Mouse (Mus musculus): Measurements from ENCODE around the gene Pawr.
"Not testable (repeated sequence)": the region's sequence is repeated elsewhere in the genome, so short reads cannot be mapped to it uniquely, and the experiment has no call there.

The Pawr gene

DNA sequence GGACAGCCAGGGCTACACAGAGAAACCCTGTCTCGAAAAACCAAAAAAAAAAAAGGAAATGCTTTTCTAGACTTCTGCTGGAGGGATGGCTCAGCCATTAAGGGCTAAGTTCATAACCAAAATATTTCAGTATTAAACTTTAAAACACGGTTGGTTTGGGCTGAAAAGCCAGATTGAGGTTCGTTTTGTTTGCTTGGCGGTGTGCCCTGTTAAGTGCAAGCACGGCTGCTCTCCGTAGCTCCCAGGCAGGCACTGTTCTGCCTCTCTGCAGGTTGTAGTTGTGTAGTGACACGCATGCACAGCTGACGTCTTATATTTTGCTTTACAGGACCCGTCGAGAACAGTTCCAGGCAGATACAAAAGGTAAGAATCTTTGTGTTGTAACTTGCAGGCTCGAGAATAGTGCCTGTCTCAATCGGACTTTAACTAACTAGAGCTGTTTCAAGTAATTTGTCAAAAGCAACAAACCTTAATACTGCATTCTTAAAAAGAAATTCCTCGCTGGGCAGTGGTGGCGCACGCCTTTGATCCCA is 59.5 kb downstream of the Pawr start:
- no peak for DNase-seq (ENCODE audit: low spot score)

DNA sequence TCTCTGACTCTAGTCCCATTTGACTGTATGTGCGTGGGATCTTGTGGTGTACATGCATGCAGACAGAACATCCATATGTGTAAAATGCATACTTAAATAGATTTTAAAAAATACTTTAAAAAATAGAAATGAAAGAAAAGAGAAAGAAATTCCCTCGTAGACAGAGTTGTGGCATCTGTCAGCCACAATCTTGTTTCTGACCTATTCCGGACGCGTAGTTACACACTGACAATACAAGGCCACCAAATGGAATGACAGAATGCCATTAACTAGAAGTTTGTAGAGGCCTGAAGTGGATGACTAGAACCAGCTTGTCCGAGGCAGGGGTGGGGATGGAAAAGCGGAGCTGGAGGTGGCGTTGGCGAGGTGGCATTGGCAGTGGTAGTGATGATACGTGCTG is 60.2 kb downstream of the Pawr start:
- DNase-seq (ENCODE audit: low spot score): no peak

DNA sequence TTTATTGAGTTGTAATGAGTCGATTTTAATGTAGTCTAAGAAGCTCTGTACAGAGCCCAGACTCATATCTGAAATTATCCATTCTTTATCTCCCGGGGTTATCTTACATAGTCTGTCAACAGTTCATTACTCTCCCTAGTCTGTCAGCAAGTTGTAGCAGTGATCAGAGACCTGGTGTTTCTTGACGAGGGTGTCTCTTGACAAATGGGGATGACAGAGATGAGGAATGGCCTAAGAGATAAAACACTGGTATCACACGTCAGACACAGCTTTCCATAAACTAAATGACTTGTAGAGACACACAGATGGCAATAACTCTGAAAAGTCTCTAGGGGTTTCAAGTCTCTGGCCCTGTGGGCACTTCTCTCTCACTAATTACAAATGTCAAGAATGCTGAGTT is 62.4 kb downstream of the Pawr start:
- no peak for DNase-seq (ENCODE audit: low spot score)

DNA sequence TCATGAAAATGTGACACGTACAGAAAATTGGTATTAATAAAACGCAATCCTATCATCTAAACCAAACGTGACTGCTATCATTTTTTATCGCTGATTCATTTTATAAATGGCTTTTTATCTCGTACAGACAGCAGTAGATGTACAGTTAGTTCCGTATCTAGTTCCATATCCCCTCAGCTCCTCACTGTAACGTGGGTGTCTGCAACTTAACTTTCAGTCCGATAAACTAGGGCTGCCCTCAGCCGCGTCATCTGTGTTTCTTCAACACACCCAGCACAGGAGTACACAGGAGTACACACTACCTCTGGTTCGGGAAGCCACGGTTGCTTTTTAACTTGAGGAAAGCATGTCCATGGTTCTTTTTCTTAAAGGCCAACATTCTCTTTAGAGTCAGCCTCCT is 63.3 kb downstream of the Pawr start:
- no peak for DNase-seq (ENCODE audit: low spot score)

DNA sequence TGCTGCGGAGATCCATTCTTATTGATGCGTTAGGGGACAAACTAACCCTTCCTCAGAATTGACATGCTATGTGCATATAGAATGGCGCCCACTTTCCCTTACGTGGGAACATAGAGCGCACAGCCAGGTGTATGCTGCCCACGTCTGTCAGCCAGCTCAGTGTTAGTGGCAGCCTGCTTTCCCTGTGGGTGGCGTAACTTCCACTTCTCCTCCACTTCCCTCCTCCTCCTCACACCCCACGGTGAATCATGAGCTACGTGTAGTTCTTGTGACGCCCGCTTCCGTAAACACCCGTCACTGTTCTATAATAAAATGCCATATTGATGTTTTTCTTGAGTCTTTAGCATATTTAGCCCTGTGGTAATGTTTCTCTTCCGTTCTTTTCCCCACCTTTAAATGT is 63.7 kb downstream of the Pawr start:
- no peak for DNase-seq (ENCODE audit: low spot score)

DNA sequence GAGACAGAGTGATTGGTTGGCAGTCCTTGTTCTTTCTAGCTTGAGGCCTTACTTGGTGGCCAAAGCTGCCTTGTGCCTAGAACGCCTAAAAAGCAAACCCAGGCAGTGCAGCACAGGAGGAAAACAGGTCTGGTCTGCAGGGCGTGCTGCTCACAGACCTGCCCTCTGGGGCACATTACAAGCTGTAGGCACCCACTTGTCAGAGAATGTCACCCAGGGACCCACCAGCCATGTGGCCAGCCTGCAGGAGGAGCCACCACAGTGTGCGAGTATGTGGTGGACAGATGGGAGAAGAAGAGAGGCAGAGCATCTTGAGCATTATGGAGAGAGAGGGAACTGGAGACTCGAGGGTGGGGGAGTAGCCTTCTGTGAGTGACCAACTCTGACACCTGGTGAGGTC is 70.8 kb downstream of the Pawr start:
- DNase-seq (ENCODE audit: low spot score): no peak

DNA sequence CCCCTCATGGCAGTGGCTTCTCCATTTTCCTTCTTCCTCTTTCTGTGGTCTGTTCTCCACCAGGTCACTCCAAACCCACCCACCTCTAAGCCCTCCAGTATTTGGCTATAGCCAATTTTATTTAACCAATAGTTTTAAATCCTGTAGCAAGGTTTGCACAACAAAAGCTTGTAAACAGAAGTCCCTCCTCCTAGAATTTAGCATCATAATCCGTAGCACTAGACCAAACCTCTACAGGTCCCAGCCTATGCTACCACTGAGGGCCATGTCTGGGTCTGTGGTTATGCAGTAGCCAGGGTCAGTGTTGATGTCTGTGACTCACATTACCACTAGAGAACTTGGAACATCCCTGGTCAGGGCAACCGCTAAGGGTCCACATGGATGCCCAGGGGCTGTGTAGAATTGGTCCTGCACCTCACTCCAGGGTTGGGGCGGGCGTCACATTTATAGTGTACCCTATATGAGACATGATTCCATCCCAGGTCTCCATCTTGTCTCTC is 71.5 kb downstream of the Pawr start:
- DNase-seq (ENCODE audit: low spot score): no peak

DNA sequence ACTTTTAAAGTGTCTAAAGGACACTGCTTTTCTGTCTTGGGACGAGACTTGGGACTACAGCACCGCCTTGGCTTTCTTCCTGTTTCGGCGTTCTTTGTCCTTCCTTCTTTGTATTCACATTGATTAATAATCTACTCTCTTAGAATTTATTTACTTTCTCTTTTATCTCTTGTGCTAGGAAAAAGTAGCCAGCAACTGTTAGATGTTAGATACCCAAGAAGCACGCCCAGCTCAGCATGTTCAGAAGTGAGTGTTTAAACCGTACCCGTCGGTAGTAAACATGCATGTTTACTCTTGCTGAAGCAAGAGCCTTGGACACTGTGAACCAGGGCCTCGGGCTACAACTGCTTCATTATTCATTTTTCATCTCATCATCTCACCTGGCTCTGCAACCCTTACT is 72.2 kb downstream of the Pawr start:
- no peak for DNase-seq (ENCODE audit: low spot score)

DNA sequence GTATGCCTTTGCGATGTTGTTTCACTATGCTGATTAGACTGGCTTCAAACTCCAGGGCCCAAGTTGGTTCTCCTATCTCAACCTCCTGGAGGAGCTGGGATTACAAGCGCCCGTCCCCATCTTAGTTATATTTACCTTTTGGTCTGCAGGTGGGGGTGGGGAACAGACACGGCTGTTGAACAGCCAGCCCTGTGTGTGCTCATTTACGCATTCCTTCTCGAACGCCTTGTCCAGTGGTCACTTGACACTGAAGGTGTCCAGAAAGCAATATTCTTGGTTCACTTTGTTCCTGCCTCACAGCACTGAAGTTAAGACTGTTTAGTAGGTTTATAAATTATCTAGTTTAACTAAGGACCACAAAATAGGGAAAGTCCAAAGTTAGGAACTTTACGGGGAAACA is 73.2 kb downstream of the Pawr start:
- no peak for DNase-seq (ENCODE audit: low spot score)

DNA sequence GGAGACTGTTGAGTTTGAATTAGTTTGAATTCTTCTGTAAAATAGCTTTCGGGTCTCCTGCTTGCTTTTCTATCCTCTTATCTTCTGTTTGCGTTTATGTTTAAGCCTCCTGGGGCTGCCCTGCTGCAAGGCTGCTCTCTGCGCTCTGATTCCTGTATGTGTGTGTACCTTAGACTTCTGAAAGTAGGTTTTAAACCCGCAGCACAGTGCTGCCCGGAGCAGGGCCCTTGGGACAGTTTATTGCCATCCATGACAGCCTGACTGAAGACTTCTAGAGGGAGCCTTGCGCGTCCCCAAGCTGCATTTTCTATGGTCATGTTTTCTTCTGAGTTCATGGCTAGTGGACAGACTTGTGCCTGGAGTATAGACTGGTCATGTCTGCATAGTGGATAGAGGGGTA is 74.0 kb downstream of the Pawr start:
- no peak for DNase-seq (ENCODE audit: low spot score)

DNA sequence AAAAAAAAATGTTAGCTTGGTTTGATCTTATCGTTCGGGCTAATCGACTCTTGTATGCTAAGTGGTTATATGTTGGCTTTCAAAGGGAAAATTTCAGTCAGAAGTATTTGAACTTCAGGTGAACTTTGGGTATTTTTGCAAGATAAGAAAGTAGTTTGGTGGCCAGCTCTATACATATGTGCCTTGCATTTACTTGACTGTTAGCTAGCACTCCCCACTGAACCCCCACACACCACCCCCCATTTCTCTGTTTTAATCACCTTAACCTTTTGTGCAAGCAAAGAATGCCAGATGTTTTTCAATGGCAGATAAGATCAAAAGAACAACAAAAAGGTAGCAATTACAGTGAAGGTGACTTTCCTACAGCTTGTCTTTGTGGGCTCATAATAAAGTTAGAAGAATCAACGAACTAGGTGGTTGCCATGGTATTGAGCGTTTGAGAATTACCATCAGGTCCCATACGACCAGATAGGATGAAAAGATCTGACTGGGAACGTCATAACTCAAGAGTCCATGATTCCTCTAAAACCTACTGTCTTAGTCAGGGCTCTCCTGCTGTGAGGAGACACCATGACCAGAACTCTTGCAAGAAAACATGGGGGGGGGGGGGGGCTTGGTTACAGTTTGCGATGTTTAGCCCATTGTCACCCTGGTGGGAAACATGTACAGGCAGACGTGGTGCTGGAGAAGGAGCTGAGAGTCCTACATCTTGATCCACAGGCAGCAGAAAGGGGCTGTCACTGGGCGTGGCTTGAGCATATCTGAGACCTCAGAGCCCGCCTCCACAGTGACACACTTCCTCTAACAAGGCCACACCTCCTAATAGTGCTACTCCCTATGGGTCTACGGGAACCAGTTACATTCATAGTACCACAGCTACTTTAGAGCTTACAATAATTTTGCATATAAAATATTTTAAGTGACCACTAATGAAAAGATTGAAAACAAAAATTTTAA is 75.2 kb downstream of the Pawr start:
- DNase-seq (ENCODE audit: low spot score): no peak

DNA sequence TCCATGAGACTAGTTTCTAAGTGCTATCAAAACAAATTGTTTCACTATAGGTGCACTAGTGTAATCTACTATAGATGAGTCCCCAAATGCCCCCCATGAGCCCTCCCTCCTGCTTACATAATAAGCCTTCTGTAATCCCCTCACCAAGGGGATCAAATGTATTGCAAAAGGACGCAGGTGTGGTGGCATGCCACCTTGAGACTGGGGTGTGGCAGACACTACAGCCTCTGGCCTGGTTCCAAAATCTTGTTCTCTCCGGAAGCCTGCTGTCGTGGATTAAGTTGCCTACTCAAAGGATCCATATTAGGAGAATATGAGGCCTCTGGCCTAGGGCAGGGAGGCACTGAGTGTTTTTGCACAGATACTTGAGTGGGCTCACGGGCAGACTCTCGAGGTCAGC is 76.1 kb downstream of the Pawr start:
- DNase-seq (ENCODE audit: low spot score): no peak

DNA sequence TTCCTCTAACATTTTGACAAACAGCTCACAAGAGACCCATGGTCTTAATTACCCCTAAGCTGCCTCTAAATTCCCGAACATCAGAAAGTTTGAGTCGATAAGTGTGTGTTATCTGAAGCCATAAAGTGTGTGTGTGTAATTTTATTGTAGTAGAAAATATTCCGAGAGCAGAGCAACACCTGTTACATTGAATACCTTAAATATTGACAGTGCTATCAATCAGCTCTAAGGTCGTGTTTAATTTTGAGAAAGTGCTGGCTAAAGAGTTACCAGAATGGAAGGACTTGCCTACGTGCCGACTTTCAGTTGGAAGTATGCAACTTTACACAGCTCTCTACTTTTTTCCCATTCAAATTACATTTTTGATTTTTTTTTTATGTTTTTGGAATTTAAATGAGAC is 76.5 kb downstream of the Pawr start:
- DNase-seq (ENCODE audit: low spot score): no peak

DNA sequence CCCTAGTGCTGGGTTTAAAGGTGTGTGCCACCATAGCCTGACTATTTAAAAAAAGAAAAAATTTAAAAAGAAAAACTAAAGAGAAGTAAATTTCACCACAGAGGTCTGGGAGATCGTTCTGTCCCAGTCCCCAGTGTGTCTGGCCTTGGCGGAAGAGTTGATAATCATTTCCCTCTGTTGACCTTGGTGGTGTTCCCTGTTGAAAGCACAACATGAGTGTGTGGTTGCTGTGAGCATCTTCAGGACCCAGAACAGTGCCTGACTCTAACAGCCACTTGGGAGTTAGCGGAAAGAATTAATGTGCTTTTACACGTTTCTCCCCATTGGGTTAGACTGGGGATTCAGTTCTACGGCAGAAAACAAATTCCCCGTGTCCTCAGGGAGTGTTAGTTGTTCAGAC is 77.1 kb downstream of the Pawr start:
- DNase-seq (ENCODE audit: low spot score): no peak

DNA sequence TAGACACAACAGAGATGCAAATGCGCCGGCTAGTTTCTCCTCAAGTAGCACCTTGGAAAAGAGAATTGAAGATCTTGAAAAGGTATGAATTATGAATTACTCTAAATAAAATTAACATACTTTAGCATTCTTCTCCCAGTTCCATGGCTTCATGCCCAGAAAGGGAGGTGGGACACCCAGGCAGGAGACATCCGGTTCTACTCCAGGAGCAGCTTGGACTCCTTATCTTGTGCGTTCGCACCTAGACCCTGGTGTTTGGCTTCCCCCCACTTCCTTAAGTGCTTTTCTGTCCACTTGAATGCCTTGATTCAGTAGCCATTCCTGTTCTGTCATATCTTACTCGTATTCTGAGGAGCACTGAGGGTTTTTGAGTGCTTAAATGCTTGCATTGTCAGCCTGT is 77.6 kb downstream of the Pawr start:
- no peak for DNase-seq (ENCODE audit: low spot score)

DNA sequence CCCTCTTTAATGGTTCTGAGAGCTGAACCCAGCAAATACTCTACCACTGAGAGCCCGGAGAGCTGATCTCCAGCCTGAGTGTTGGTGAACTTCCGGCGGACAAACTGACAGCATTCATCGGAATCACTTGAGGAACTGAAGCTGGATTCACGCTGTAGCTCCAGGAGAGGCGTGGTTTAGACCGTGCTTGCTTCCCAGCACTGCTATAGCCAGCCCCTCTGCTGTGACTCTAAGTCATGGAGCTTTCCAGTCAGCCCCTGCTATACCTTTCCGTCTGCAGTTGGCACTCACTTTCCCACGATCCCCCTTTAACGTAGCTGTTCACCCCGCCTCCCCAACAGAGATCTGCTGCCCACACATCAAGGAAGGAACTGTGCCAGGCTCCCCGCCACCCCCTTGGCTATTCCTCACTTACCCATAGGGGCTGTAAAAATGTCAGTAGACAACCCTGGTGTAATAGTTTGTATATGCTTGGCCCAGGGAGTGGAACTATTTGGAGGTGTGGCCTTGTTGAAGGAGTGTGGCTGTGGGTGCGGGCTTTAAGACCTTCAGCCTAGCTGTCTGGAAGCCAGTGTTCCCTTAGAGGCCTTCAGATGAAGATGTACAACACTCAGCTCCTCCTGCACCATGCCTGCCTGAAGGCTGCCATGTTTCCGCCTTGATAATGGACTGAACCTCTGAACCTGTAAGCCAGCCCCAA is 83.2 kb downstream of the Pawr start:
- DNase-seq (ENCODE audit: low spot score): no peak

DNA sequence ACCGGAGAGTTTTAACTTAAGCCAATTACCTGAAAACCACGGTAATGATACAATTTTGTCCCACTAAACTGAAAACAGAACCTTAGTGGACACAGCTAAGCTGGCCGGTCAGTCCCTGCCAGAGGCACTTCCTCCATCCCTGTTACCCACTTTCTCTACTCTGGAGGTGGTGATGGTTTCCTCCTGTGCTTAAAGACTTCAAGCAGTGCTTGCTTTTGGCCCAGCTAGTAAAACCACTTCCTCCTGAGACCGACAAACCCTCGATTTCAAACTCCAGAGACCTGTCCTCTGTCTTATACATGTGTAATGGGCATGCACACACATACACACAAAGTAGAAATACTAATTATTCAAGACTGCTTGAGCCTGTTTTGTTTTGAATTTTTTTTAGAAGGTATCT is 85.5 kb downstream of the Pawr start:
- no peak for DNase-seq (ENCODE audit: low spot score)

DNA sequence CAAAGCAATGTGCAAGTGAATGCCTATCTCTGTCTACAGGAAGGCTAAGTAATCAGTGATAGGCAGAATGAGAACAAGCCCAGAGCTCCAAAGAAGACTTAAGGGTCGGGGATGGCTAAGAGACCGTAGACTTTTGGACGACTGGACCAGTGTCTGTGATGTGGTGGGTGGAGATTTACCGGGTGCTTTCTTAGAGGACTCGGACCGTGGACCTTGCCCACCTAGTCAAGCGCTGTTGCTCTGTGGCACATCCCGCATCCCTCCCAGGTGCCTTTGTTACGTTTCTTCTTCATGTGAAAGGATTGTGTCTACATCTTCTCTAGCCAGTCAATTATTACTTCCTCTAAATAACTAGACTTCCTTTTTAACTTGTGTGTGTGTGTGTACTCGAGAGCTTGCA is 98.6 kb downstream of the Pawr start:
- no peak for DNase-seq (ENCODE audit: low spot score)

DNA sequence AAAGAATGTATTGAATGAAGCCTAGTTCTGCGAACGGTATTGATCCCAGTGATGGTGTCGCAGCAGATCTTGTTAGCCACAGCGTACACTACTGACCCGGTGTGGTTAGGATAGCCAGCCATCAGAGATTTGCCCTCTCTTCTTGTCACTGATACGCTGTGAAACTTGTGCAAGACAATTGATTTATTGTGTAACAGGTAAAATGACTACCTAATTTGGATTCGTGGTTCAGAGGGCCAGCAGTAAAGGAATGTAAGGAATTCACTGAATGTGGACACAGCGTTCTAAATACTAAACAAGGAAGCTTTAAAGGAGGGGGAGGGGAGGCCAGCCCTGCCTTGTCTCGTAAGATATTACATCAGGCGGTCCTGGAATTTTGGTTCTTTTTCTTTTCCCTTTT is 100.3 kb downstream of the Pawr start:
- no peak for DNase-seq (ENCODE audit: low spot score)

DNA sequence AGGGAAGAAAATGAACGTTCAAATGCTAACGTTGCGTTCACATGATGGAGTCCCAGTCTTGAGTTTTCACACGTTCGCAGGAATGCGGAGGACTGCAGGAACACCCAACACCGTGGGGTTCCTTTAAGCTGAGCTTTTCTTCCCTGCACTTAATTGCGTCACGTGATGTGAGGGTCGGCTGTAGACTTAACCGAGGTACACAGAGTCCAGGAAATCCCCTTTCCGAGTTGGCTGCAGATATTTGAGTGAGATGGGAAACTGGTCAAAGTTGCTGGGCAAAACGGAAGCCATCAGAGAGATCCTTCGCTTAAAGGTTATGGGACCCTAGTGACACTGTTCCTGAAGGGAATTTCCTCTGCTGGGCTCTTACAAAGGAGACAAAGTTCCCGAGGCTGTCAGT is 102.1 kb downstream of the Pawr start:
- DNase-seq (ENCODE audit: low spot score): no peak

DNA sequence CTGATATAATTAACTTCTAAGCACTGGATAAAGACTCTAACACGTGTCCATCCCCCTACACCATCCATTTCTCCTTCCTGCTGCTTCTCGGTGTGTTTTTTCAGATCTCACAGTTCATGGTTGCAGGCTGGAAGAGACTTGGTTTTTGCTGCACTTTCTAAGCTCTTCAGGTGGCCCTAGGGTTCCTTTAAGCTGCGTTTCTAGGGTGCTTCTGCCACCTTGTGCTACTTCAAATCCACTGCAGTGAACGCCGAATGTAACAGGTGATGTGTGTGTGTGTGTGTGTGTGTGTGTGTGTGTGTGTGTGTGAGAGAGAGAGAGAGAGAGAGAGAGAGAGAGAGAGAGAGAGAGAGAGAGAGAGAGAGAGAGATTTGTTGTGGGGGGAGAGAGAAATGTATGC is 103.7 kb downstream of the Pawr start:
- DNase-seq (ENCODE audit: low spot score): no peak

DNA sequence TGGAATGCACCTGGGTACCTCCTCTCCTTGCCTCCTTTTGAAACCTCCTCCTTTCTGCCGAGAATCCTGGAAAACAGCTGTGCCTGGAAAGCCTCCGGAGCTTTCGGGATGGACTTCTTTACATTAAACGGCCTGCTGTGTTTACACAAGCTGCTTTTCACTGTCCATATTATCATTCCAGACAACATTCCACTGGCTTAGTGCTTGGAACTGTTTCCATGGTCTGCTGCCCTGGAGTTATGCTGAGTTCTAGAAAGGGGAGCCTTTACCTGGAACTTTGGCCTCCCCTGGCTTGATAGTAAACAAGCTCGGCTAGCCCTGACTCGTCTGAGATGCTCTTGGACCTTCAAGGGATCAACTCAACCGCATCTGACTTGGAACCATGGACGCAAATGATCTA is 104.4 kb downstream of the Pawr start:
- DNase-seq (ENCODE audit: low spot score): no peak

DNA sequence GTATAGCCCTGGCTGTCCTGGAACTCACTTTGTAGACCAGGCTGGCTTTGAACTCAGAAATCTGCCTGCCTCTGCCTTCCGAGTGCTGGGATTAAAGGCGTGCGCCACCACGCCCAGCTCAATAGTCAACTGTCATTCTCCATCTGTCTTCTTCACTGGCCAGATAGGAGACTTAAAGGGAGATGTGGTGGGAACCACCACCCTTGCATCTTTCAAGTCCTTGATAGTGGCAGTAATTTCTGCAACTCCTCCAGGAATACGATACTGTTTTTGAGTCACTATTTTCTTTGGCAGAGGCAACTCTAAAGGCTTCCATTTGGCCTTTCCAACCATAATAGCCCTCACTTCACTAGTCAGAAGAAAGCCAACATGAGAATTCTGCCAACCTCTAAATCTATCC is 108.3 kb downstream of the Pawr start:
- not testable (repeated sequence) for DNase-seq (ENCODE audit: low spot score)

Measured in spleen, adult 12 weeks (tissue).